Mouse (Mus musculus) bone marrow, adult 2 months (tissue): Measurements from ENCODE around the gene Actn1.

Experiments
- CTCF ChIP-seq: fragments of 200-500 bp; IDR thresholded peaks from 2 replicates; pipeline ENCODE4 v1.5.1; 2011; ENCODE audit warnings: low read length, control low read depth; ENCODE audit not compliant: control insufficient read depth, insufficient read depth
- POLR2A ChIP-seq: fragments of 200-500 bp; IDR thresholded peaks from 2 replicates; pipeline ENCODE4 v1.6.1; 2011; ENCODE audit warnings: low read depth, mild to moderate bottlenecking, control low read depth, low read length, borderline replicate concordance; ENCODE audit not compliant: control insufficient read depth

DNA sequence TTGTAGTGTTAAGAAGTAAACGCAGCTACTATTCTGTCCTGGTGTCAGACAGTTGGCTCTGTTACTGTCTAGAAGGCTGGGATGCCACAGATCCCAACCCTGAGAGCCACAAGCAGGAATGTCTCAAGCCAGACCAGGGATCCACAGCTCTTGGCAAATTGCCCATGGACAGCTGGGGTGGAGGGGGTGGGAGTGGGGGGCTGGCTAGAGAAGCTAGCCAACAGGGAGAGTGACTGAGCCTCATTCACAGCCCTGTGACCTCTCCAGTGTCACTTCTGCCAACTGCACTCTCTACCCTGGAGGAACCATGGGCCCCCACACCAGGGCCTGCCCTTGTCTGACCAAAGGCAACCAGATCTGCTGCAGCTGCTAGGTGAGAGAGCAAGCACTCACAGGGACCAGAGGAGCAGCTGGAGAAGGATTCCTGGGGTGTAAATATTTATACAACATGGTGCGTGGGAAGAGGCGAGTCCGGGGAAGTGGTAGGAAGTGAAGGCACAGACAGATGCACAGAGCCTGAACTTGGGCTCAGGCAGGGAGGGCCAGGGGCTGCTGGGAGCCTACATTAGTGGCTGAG lies 136.9 kb downstream of the Actn1 start:
- TF ChIP-seq POLR2A = no peak
- no peak for TF ChIP-seq CTCF
